Mouse (Mus musculus) heart, adult 2 months (tissue): Measurements from ENCODE around the gene Zswim4.

Source experiments
- CTCF ChIP-seq: fragments of 200-600 bp; IDR thresholded peaks from 2 replicates; pipeline ENCODE4 v1.8.1; 2022; ENCODE audit warnings: antibody characterized with exemption, mild to moderate bottlenecking, moderate library complexity
- EP300 ChIP-seq: fragments of 200-500 bp; IDR thresholded peaks from 2 replicates; pipeline ENCODE4 v1.6.1; 2011; ENCODE audit warnings: low read depth, low read length, control low read depth; ENCODE audit not compliant: insufficient read depth
- POLR2A ChIP-seq: fragments of 200-500 bp; IDR thresholded peaks from 2 replicates; pipeline ENCODE4 v1.6.1; 2011; ENCODE audit warnings: mild to moderate bottlenecking, low read depth, low read length, control low read depth; ENCODE audit not compliant: insufficient read depth

- TF ChIP-seq EP300 (no peak), POLR2A (no peak), CTCF (peak; percentile 30)
Observed at GRCm38 (mm10) chr8:84206666-84207065, 30.2 kb downstream of the Zswim4 start.
